Mouse (Mus musculus): ENCODE results near the gene Dmbt1. TPM values are rescaled to one million over a fixed set of nuclear protein-coding genes. Genes with fewer than 3 reads are reported as not detected.
"Not testable (repeated sequence)": the region's sequence is repeated elsewhere in the genome, so short reads cannot be mapped to it uniquely, and the experiment has no call there.

Gene Dmbt1
- polyA plus RNA-seq, 1 experiment from 2014 or later, result not detected

DNA sequence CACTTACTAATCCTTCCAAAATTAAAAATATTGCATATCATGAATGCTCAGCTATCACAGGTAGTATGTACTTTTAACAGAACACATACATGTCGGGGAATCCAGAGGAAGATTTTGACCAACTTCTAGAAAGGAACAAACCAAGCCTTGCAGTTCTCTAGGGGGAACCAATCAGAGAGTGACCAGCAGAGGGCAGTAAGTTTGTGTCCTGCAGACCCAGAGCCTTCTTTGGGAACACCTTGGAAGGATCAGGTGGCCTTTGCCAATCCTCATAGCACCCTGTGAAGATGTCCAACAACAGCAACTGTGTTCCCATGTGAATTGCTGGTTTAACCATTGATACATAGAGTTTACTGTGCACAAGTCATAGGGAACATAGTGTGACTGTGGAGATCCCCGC lies 30.7 kb downstream of the Dmbt1 start:
- H3K27ac ChIP-seq (ENCODE audit: low read depth, low read length), result no peak overlapping the region
- ATAC-seq (ENCODE audit: low FRiP score) (no peak), DNase-seq (ENCODE audit: low spot score) (no peak)
- H3K4me2 ChIP-seq (replicated peaks; ENCODE audit: low read depth, low read length), result no peak overlapping the region
- no peaks in the 10 kb centered on the region for H3K9me3 ChIP-seq (ENCODE audit: control insufficient read depth, low read length)
- H3K27me3 ChIP-seq (ENCODE audit: control insufficient read depth, insufficient read depth, low read length), result no peaks in the 10 kb centered on the region
- H3K4me1 ChIP-seq (replicated peaks; ENCODE audit: control insufficient read depth, insufficient read depth, low read length), result no peaks in the 10 kb centered on the region
- no peak overlapping the region for H3K4me3 ChIP-seq (ENCODE audit: low read depth, low read length)
- H3K9ac ChIP-seq (ENCODE audit: low read depth, low read length), result no peak overlapping the region
- 90% methylated on average over 2 of the region's 2 CpGs for WGBS
- H3K36me3 ChIP-seq (ENCODE audit: control insufficient read depth, insufficient read depth, low read length), result no peaks in the 10 kb centered on the region

DNA sequence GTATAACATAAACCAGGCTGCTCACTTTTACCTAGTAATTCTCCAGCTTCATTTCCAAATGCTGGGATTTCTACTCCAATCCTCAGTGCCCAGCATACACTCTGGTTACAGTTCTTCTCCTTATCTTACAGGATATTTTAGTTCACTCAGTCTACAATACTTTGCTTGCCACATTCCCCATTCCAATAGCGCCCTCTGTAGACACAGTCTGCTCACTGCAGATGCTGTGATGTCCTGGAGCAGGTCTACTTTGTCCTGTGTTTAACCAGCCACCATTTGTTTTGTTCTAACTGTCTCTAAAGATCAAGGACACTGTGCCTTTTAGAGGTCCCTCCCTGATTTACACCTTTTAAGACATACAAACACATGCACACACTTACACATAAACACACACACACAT lies 36.3 kb downstream of the Dmbt1 start:
- peak; percentile 18 for DNase-seq (ENCODE audit: low spot score)
- H3K9me3 ChIP-seq (ENCODE audit: control insufficient read depth, low read length); H3K36me3 ChIP-seq (ENCODE audit: control insufficient read depth, insufficient read depth, low read length); H3K4me1 ChIP-seq (replicated peaks; ENCODE audit: control insufficient read depth, insufficient read depth, low read length); H3K27me3 ChIP-seq (ENCODE audit: control insufficient read depth, insufficient read depth, low read length); H3K4me3 ChIP-seq (ENCODE audit: low read depth, low read length); H3K27ac ChIP-seq (ENCODE audit: low read depth, low read length); H3K9ac ChIP-seq (ENCODE audit: low read depth, low read length); H3K4me2 ChIP-seq (replicated peaks; ENCODE audit: low read depth, low read length); ATAC-seq (ENCODE audit: low FRiP score): not testable (repeated sequence)
- 4% methylated on average over 1 of the region's 1 CpGs for WGBS

DNA sequence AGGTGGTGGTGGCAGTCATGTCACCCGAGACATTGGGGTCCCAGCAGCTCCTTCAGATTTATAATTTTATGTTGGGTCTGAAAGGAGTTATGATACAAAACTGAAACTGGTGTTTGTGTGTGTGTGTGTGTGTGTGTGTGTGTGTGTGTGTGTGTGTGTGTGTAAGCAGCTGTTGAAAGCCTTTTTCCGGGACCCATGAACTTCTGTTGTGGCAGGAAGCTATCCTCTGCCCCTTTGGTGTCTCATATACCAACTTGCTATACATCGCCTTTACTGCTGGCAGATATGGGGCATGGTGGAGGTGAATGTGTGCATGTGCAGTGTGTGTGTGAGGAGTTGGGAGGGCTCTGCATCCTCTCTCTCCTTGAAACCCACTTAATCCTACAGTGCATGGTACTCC lies 41.6 kb downstream of the Dmbt1 start:
- not testable (repeated sequence) for H3K4me2 ChIP-seq (replicated peaks; ENCODE audit: low read depth, low read length); H3K9me3 ChIP-seq (ENCODE audit: control insufficient read depth, low read length); ATAC-seq (ENCODE audit: low FRiP score); H3K4me1 ChIP-seq (replicated peaks; ENCODE audit: control insufficient read depth, insufficient read depth, low read length); H3K36me3 ChIP-seq (ENCODE audit: control insufficient read depth, insufficient read depth, low read length); H3K27me3 ChIP-seq (ENCODE audit: control insufficient read depth, insufficient read depth, low read length); H3K9ac ChIP-seq (ENCODE audit: low read depth, low read length); H3K4me3 ChIP-seq (ENCODE audit: low read depth, low read length); DNase-seq (ENCODE audit: low spot score); H3K27ac ChIP-seq (ENCODE audit: low read depth, low read length)
- WGBS, result 84% methylated on average over 3 of the region's 3 CpGs

DNA sequence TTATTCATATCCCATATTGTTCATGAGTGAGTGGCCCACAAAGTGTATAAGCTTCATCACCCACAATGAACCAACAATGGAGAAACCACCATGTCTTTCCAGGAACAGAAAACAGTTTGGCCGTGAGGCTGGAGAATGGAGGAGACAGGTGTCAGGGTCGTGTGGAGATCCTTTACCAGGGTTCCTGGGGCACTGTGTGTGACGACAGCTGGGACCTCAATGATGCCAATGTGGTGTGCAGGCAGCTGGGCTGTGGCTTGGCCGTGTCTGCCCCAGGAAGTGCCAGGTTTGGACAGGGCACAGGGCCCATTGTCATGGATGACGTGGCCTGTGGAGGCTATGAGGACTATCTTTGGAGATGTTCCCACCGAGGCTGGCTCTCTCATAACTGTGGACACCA lies 42.2 kb downstream of the Dmbt1 start:
- 78% methylated on average over 6 of the region's 6 CpGs for WGBS
- H3K9ac ChIP-seq (ENCODE audit: low read depth, low read length); H3K4me2 ChIP-seq (replicated peaks; ENCODE audit: low read depth, low read length); H3K4me1 ChIP-seq (replicated peaks; ENCODE audit: control insufficient read depth, insufficient read depth, low read length); H3K27me3 ChIP-seq (ENCODE audit: control insufficient read depth, insufficient read depth, low read length); H3K27ac ChIP-seq (ENCODE audit: low read depth, low read length); DNase-seq (ENCODE audit: low spot score); H3K4me3 ChIP-seq (ENCODE audit: low read depth, low read length); H3K36me3 ChIP-seq (ENCODE audit: control insufficient read depth, insufficient read depth, low read length); H3K9me3 ChIP-seq (ENCODE audit: control insufficient read depth, low read length); ATAC-seq (ENCODE audit: low FRiP score): not testable (repeated sequence)

DNA sequence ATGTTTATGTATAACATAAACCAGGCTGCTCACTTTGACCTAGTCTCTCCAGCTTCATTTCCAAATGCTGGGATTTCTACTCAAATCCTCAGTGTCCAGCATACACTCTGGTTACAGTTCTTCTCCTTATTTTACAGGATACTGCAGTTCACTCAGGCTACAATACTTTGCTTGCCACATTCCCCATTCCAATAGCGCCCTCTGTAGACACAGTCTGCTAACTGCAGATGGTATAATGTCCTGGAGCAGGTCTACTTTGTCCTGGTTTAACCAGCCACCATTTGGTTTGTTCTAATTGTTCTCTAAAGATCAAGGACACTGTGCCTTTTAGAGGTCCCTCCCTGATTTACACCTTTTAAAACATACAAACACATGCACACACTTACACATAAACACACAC lies 44.1 kb downstream of the Dmbt1 start:
- H3K27me3 ChIP-seq (ENCODE audit: control insufficient read depth, insufficient read depth, low read length), result no peaks in the 10 kb centered on the region
- H3K36me3 ChIP-seq (ENCODE audit: control insufficient read depth, insufficient read depth, low read length), result no peaks in the 10 kb centered on the region
- no peaks in the 10 kb centered on the region for H3K9me3 ChIP-seq (ENCODE audit: control insufficient read depth, low read length)
- ATAC-seq (ENCODE audit: low FRiP score), result no peak
- H3K4me2 ChIP-seq (replicated peaks; ENCODE audit: low read depth, low read length), result no peak overlapping the region
- DNase-seq (ENCODE audit: low spot score), result peak; percentile 36
- 0% methylated on average over 1 of the region's 1 CpGs for WGBS
- no peak overlapping the region for H3K4me3 ChIP-seq (ENCODE audit: low read depth, low read length)
- no peaks in the 10 kb centered on the region for H3K4me1 ChIP-seq (replicated peaks; ENCODE audit: control insufficient read depth, insufficient read depth, low read length)
- no peak overlapping the region for H3K9ac ChIP-seq (ENCODE audit: low read depth, low read length)
- no peak overlapping the region for H3K27ac ChIP-seq (ENCODE audit: low read depth, low read length)

DNA sequence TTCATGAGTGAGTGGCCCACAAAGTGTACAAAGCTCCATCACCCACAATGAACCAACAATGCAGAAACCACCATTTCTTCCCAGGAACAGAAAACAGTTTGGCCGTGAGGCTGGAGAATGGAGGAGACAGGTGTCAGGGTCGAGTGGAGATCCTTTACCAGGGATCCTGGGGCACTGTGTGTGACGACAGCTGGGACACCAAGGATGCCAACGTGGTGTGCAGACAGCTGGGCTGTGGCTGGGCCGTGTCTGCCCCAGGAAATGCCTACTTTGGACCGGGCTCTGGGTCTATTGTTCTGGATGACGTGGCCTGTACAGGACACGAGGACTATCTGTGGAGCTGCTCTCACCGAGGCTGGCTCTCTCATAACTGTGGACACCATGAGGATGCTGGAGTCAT lies 50.5 kb downstream of the Dmbt1 start:
- not testable (repeated sequence) for H3K27ac ChIP-seq (ENCODE audit: low read depth, low read length); H3K9me3 ChIP-seq (ENCODE audit: control insufficient read depth, low read length); ATAC-seq (ENCODE audit: low FRiP score); H3K4me2 ChIP-seq (replicated peaks; ENCODE audit: low read depth, low read length); H3K27me3 ChIP-seq (ENCODE audit: control insufficient read depth, insufficient read depth, low read length); H3K9ac ChIP-seq (ENCODE audit: low read depth, low read length); H3K36me3 ChIP-seq (ENCODE audit: control insufficient read depth, insufficient read depth, low read length); DNase-seq (ENCODE audit: low spot score); H3K4me3 ChIP-seq (ENCODE audit: low read depth, low read length); H3K4me1 ChIP-seq (replicated peaks; ENCODE audit: control insufficient read depth, insufficient read depth, low read length)
- 85% methylated on average over 9 of the region's 9 CpGs for WGBS

DNA sequence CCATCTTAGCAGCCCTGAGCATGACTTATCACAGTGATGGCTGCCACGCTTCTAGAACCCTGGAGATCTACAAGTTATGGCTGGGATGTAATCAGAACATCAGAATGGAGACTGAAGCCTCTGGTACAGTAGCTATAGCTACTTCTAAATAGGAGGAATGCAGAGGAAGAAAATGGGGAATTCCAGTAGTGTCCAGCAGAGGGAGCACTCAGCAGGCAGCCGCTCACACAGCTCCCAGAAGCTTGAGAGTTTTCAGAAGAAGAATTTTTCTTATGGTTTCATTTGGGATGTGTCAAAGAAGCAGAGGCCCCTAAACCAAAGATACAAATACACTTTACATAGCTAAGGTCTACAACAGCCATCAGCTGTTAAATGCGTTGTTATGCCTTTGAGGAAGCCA lies 80.6 kb downstream of the Dmbt1 start:
- Histone ChIP-seq H3K27me3 (ENCODE audit: control insufficient read depth, insufficient read depth, low read length) (no peaks in the 10 kb centered on the region), H3K9me3 (ENCODE audit: control insufficient read depth, low read length) (no peaks in the 10 kb centered on the region), H3K4me2 (replicated peaks; ENCODE audit: low read depth, low read length) (no peak overlapping the region), H3K4me3 (ENCODE audit: low read depth, low read length) (no peak overlapping the region), H3K9ac (ENCODE audit: low read depth, low read length) (no peak overlapping the region), H3K4me1 (replicated peaks; ENCODE audit: control insufficient read depth, insufficient read depth, low read length) (no peaks in the 10 kb centered on the region), H3K36me3 (ENCODE audit: control insufficient read depth, insufficient read depth, low read length) (no peaks in the 10 kb centered on the region), H3K27ac (ENCODE audit: low read depth, low read length) (no peak overlapping the region)
- 33% methylated on average over 3 of the region's 3 CpGs for WGBS
- DNase-seq (ENCODE audit: low spot score) (peak; percentile 81), ATAC-seq (ENCODE audit: low FRiP score) (no peak)

DNA sequence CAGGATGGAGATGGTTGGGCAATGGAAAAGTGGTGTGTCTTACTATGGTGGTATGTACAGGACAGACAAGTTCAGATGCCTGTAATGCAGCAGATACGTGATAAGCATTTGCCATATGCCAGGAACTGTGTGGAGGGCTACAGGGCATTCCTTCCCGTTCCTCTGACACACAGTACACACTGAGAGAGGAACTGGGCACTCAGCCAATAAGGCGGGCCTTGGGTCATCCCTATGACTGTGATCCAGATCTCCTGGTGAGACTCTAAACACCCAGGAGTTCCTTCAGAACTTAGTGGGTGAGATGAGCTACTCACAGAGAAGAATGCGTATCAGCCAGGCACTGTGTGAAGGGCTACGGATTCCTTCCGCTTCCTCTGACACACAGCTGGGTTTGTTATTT lies 81.8 kb downstream of the Dmbt1 start:
- no peaks in the 10 kb centered on the region for H3K27me3 ChIP-seq (ENCODE audit: control insufficient read depth, insufficient read depth, low read length)
- no peak overlapping the region for H3K9ac ChIP-seq (ENCODE audit: low read depth, low read length)
- no peak for DNase-seq (ENCODE audit: low spot score)
- no peaks in the 10 kb centered on the region for H3K9me3 ChIP-seq (ENCODE audit: control insufficient read depth, low read length)
- H3K4me2 ChIP-seq (replicated peaks; ENCODE audit: low read depth, low read length), result no peak overlapping the region
- no peak overlapping the region for H3K4me3 ChIP-seq (ENCODE audit: low read depth, low read length)
- no peak overlapping the region for H3K27ac ChIP-seq (ENCODE audit: low read depth, low read length)
- H3K36me3 ChIP-seq (ENCODE audit: control insufficient read depth, insufficient read depth, low read length), result no peaks in the 10 kb centered on the region
- H3K4me1 ChIP-seq (replicated peaks; ENCODE audit: control insufficient read depth, insufficient read depth, low read length), result no peaks in the 10 kb centered on the region
- no peak for ATAC-seq (ENCODE audit: low FRiP score)
- 79% methylated on average over 6 of the region's 6 CpGs for WGBS

DNA sequence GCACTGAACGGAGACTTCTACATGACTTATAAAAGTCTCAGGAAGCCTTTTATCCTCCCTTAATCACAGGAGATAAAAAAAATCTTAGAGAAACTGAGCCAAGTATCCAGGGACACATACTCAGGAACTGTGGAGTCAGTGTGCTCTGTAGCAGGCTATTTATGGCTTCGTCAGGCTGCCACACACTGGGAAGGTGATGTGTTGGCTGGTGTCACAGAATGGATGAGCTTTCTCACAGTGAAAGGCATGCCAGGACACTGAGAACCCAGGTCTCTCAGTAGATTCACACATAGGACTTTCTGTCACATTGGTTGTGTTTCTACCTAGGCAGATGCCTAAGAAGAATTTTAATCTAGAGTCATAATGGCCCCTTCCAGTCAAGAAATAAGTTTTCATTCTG lies 82.6 kb downstream of the Dmbt1 start:
- ATAC-seq (ENCODE audit: low FRiP score) (no peak), DNase-seq (ENCODE audit: low spot score) (no peak)
- Histone ChIP-seq H3K27ac (ENCODE audit: low read depth, low read length) (no peak overlapping the region), H3K36me3 (ENCODE audit: control insufficient read depth, insufficient read depth, low read length) (no peaks in the 10 kb centered on the region), H3K4me2 (replicated peaks; ENCODE audit: low read depth, low read length) (no peak overlapping the region), H3K9ac (ENCODE audit: low read depth, low read length) (no peak overlapping the region), H3K27me3 (ENCODE audit: control insufficient read depth, insufficient read depth, low read length) (no peaks in the 10 kb centered on the region), H3K4me1 (replicated peaks; ENCODE audit: control insufficient read depth, insufficient read depth, low read length) (no peaks in the 10 kb centered on the region), H3K4me3 (ENCODE audit: low read depth, low read length) (no peak overlapping the region), H3K9me3 (ENCODE audit: control insufficient read depth, low read length) (no peaks in the 10 kb centered on the region)
- 91% methylated on average over 2 of the region's 2 CpGs for WGBS

Measured in hindbrain, embryonic 11.5 days (tissue).